Mouse (Mus musculus) liver, embryonic 15.5 days (tissue): Measurements from ENCODE around the gene Ttc39b. TPM values are rescaled to one million over a fixed set of nuclear protein-coding genes. Genes with fewer than 3 reads are reported as not detected.

ENCODE experiments used
- ATAC-seq: fragments of 200-750 bp; cut with Nextera tagmentation; 2 replicates; pipeline ENCODE4 v1.8.0; 2017; ENCODE audit warnings: moderate number of reproducible peaks, mild to moderate bottlenecking, moderate library complexity; ENCODE audit not compliant: insufficient read depth
- H3K27ac ChIP-seq: fragments of 300-500 bp; sonication (generic); replicated peaks from 2 replicates; pipeline ENCODE4 v1.5.1; 2015; ENCODE audit warnings: mild to moderate bottlenecking, inconsistent platforms
- H3K27me3 ChIP-seq: fragments of 300-500 bp; sonication (generic); 2 replicates; pipeline ENCODE4 v1.6.1; 2015; ENCODE audit warnings: mild to moderate bottlenecking, inconsistent platforms
- H3K36me3 ChIP-seq: fragments of 300-500 bp; sonication (generic); replicated peaks from 2 replicates; pipeline ENCODE4 v1.6.1; 2015; ENCODE audit warnings: moderate library complexity, mild to moderate bottlenecking, inconsistent platforms
- H3K4me1 ChIP-seq: fragments of 300-500 bp; sonication (generic); replicated peaks from 2 replicates; pipeline ENCODE4 v1.6.1; 2015; ENCODE audit warnings: inconsistent platforms
- H3K4me2 ChIP-seq: fragments of 300-500 bp; sonication (generic); 2 replicates; pipeline ENCODE4 v1.6.1; 2015; ENCODE audit warnings: moderate library complexity, mild to moderate bottlenecking, inconsistent platforms
- H3K4me3 ChIP-seq: fragments of 300-500 bp; sonication (generic); replicated peaks from 2 replicates; pipeline ENCODE4 v1.5.1; 2015; ENCODE audit warnings: mild to moderate bottlenecking, inconsistent platforms
- H3K9ac ChIP-seq: fragments of 300-500 bp; sonication (generic); 2 replicates; pipeline ENCODE4 v1.6.1; 2015; ENCODE audit warnings: moderate library complexity, mild to moderate bottlenecking, inconsistent platforms
- H3K9me3 ChIP-seq: fragments of 300-500 bp; sonication (generic); replicated peaks from 2 replicates; pipeline ENCODE4 v1.6.1; 2016; ENCODE audit warnings: inconsistent platforms
- WGBS: fragments of 180-500 bp; shearing (Covaris S2); methylation state at CpG from one replicate; pipeline ENCODE4 v1.1.7; 2015; ENCODE audit warnings: mixed read lengths; ENCODE audit not compliant: insufficient replicate concordance; 5-methylcytosine and 5-hydroxymethylcytosine counted together
- polyA plus RNA-seq: library from polyadenylated mRNA; unstranded; fragments of >200 nt; fragmentation: Nextera tagmentation; extraction: Ambion mirVana; gene quantifications from 2 replicates; pipeline ENCODE4 v1.2.1, GENCODE M21; 2015

Gene Ttc39b
- polyA plus RNA-seq, 1 experiment from 2014 or later = 1.8 TPM

DNA sequence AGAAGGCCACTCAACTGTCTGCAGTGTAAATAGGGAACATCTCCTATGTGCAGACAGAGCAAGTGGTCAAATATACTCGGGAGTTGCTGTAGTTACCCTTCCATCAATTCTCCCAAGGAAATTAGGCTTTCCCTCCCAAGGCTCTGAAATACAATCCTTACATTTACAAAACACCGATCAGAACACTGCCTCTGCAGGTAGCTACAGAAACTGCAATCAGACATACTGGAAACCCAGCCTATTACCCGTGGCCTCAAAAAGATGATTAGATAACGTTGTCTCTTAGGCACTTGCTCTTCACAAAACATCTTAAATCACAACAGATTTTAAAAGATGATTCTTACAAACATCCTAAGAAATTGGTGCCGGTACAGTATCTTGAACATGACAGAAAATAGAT is 99.8 kb downstream of the Ttc39b start:
- Histone ChIP-seq H3K4me2 (no peak overlapping the region), H3K36me3 (no peaks in the 10 kb centered on the region), H3K27ac (no peak overlapping the region), H3K27me3 (no peaks in the 10 kb centered on the region), H3K9ac (no peak overlapping the region), H3K4me3 (no peak overlapping the region), H3K9me3 (no peaks in the 10 kb centered on the region), H3K4me1 (no peaks in the 10 kb centered on the region)
- no peak for ATAC-seq
- 29% methylated on average over 5 of the region's 5 CpGs for WGBS

DNA sequence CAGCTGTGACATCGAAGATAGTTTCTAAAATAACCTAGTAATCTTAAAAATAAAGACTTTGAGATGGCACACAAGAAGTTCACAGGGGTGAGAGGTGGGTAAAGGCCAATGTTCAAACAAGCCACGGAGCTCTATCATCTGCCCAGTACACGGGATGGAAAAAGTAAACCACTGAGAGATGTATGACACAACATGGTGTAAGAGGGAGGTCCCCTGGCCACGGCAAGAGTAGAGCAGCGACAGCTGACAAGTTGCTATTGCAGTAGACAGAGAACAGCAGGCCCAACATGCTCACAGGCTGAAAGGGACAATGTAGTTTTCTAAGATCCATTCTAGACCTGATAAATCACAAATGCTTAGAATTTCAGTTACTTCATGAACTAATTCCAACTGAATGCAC is 100.9 kb downstream of the Ttc39b start:
- no peak overlapping the region for H3K4me3 ChIP-seq
- no peaks in the 10 kb centered on the region for H3K27me3 ChIP-seq
- no peak overlapping the region for H3K27ac ChIP-seq
- H3K4me2 ChIP-seq = no peak overlapping the region
- no peak for ATAC-seq
- H3K36me3 ChIP-seq = no peaks in the 10 kb centered on the region
- no peak overlapping the region for H3K9ac ChIP-seq
- WGBS = 59% methylated on average over 5 of the region's 5 CpGs
- no peaks in the 10 kb centered on the region for H3K4me1 ChIP-seq
- H3K9me3 ChIP-seq = no peaks in the 10 kb centered on the region

DNA sequence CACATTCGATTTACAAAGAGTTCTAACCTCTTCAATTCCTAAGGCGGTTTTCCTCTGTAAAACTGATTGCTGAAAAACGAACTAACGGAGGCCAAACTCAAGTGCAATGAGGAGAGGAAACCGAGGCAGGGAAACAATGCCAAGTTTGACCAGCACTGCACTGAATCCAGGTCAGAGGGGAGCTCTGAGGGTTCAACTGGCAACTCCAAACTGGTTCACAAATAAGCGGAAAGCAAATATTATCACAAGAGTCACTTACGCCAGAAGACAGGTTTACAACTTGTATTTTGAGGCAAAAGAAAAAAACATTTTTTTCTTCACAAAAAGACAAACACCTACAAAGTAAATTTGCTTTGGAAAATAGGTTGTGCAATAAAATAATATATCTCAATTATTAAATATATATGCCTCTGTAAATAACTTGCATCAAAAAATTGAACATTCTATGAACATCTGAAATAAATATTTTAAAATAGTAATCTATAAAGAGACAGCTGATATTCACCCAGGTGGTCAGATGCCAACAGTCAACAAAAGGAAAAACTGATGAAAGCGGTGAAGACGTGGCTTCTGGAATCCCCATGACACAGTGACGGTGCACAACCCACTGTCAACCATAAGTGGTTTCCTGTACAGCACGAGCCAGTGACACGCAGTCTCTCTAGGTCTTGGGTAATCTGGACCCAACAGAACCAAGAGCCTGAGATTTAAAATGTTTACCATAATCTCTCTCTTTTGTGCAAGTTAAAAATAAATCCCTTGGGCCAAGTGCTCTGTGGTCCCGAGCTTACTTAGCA is 103.1 kb downstream of the Ttc39b start:
- Histone ChIP-seq H3K27me3 (no peaks in the 10 kb centered on the region), H3K36me3 (no peaks in the 10 kb centered on the region), H3K9me3 (no peaks in the 10 kb centered on the region), H3K9ac (no peak overlapping the region), H3K4me3 (no peak overlapping the region), H3K27ac (no peak overlapping the region), H3K4me1 (no peaks in the 10 kb centered on the region), H3K4me2 (no peak overlapping the region)
- ATAC-seq = no peak
- 55% methylated on average over 13 of the region's 13 CpGs for WGBS

DNA sequence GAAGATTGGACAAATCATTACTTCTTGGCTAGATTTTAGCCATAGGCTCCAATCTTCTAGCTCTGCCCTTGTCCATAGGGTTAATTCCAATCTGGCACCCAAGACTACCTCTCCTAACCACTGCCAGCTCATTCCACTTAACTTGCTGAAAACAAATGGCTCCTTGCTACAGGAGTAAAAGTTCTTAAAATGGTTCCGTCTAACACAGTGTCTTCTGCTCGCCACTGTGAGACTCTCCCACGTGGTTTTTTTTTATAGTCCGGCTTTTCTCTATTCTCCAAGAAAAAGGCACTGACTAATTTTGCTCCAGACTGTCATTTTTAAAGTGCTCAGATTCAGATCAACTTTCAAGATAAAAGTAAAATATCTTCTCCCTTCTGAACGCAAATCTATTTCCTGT is 104.8 kb downstream of the Ttc39b start:
- H3K4me2 ChIP-seq = no peak overlapping the region
- no peaks in the 10 kb centered on the region for H3K9me3 ChIP-seq
- no peaks in the 10 kb centered on the region for H3K36me3 ChIP-seq
- no peaks in the 10 kb centered on the region for H3K27me3 ChIP-seq
- H3K4me3 ChIP-seq = no peak overlapping the region
- no peak for ATAC-seq
- no peak overlapping the region for H3K27ac ChIP-seq
- no peaks in the 10 kb centered on the region for H3K4me1 ChIP-seq
- WGBS = 60% methylated on average over 5 of the region's 5 CpGs
- H3K9ac ChIP-seq = no peak overlapping the region

DNA sequence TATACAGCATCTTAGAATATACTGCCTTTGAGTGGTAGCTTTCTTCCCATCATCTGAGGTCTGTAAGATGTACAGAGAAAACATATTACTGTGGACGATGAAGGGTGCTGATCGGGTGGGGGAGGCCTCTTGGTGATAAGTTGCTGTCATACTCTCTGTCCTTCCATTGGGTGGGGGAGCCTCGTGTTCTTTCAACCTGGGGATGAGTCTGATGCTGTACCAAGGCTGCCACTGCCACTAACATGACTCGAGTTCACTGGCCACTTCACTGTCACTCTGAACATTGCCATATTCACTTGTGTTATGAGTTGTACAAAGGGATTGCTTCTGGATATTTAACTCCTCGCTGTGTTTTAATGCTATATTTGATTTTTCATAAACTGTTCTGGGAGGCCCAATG is 106.9 kb downstream of the Ttc39b start:
- no peaks in the 10 kb centered on the region for H3K36me3 ChIP-seq
- no peaks in the 10 kb centered on the region for H3K27me3 ChIP-seq
- WGBS = 56% methylated on average over 5 of the region's 5 CpGs
- H3K4me2 ChIP-seq = no peak overlapping the region
- no peaks in the 10 kb centered on the region for H3K9me3 ChIP-seq
- H3K9ac ChIP-seq = no peak overlapping the region
- H3K27ac ChIP-seq = no peak overlapping the region
- ATAC-seq = no peak
- H3K4me1 ChIP-seq = no peaks in the 10 kb centered on the region
- H3K4me3 ChIP-seq = no peak overlapping the region

DNA sequence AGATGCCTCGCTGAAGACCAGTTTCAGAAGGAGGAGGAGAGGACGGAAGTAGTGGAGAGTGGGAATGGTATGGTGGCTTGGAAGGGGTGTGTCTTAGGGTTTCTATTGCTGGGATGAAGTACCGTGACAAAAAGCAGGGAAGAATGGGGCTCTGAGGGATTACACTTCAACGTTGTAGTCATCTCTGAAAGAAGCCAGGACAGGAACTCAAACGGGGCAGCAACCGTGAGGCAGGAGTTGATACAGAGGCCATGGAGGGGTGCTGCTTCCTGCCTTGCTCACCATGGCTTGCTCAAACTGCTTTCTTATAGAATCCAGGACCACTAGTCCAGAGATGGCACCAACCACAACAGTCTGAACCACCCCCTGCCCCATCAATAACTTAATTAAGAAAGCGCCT is 107.7 kb downstream of the Ttc39b start:
- no peaks in the 10 kb centered on the region for H3K27me3 ChIP-seq
- ATAC-seq = no peak
- H3K9me3 ChIP-seq = no peaks in the 10 kb centered on the region
- H3K4me1 ChIP-seq = no peaks in the 10 kb centered on the region
- H3K4me3 ChIP-seq = no peak overlapping the region
- no peaks in the 10 kb centered on the region for H3K36me3 ChIP-seq
- H3K9ac ChIP-seq = no peak overlapping the region
- 63% methylated on average over 7 of the region's 7 CpGs for WGBS
- H3K27ac ChIP-seq = no peak overlapping the region
- no peak overlapping the region for H3K4me2 ChIP-seq

DNA sequence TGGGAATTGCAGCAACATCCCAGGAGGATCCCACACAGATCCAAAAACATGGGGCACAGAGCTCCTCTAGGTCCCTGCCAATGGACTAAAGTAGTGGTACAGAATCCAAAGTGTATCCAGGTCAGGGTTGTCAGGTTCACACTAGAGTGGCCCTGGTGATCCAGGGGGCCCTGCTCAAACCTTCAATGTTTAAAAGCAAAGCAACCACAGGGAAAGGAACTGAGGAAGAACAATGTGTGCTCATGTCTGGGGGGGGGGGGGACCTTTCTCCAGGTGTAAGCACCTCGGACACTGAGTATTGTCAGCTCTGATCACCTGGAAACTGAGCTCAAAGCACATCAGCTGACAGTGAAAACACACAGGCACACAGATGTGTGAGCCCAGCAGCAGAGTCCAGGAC is 108.3 kb downstream of the Ttc39b start:
- Histone ChIP-seq H3K27me3 (no peaks in the 10 kb centered on the region), H3K9me3 (no peaks in the 10 kb centered on the region), H3K4me2 (no peak overlapping the region), H3K9ac (no peak overlapping the region), H3K27ac (no peak overlapping the region), H3K36me3 (no peaks in the 10 kb centered on the region), H3K4me3 (no peak overlapping the region), H3K4me1 (no peaks in the 10 kb centered on the region)
- 63% methylated on average over 1 of the region's 1 CpGs for WGBS
- ATAC-seq = no peak

DNA sequence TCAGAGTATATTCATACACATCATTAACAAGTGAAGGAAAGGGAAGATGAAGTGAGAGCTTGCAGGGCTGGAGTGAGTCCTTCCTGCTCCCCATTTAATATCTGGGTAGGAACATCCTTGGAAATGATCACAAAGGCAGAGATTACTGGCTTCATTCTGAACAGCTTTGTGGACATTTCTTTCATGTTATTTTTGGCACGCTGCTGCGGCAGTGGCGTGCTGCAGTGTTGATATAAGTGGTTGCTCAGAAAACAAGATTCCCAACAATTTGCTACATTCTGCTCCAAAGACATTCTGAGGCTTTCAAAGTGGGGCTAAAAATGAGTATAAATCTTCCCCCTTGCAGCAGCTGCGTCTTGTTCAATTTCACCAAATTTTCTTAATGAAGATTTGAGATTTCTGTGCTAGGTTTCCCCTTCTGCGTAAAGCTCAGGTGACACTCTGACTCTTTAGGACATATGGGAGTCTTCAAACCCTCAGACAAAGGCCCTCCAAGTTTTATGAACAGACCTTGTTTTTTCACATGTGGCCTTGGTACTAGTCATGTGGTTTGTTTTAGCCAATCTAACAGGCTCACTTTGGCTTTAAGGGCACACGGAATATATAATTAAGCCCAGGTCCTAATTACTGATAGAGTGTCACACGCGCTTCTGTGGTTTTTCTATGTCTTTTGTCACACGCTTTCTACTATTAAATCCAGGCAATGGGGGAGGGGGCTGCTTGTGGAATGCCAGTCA is 109.1 kb downstream of the Ttc39b start:
- no peak overlapping the region for H3K4me3 ChIP-seq
- ATAC-seq = no peak
- H3K27ac ChIP-seq = no peak overlapping the region
- 69% methylated on average over 9 of the region's 9 CpGs for WGBS
- no peaks in the 10 kb centered on the region for H3K4me1 ChIP-seq
- H3K27me3 ChIP-seq = no peaks in the 10 kb centered on the region
- no peak overlapping the region for H3K4me2 ChIP-seq
- no peaks in the 10 kb centered on the region for H3K36me3 ChIP-seq
- H3K9ac ChIP-seq = no peak overlapping the region
- H3K9me3 ChIP-seq = no peaks in the 10 kb centered on the region

DNA sequence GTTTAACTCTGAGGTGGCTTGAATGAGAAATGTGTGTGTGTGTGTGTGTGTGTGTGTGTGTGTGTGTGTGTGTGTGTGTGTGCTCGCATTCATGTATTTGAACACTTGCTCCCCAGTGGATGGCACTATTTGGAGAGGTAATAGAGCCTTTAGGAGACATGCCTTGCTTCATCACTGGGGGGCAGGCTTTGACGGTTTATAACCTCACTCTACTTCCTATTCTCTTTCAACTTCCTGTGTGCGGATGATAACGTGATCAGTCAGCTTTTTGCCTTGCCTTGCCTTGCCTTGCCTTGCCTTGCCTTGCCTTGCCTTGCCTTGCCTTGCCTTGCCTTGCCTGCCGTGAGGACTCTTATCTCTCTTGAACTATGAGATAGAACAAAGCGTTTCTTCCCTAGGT is 110.3 kb downstream of the Ttc39b start:
- Histone ChIP-seq H3K4me1 (no peaks in the 10 kb centered on the region), H3K9ac (no peak overlapping the region), H3K4me3 (no peak overlapping the region), H3K27me3 (no peaks in the 10 kb centered on the region), H3K9me3 (no peaks in the 10 kb centered on the region), H3K4me2 (no peak overlapping the region), H3K36me3 (no peaks in the 10 kb centered on the region), H3K27ac (no peak overlapping the region)
- WGBS = 33% methylated on average over 6 of the region's 6 CpGs
- ATAC-seq = no peak

DNA sequence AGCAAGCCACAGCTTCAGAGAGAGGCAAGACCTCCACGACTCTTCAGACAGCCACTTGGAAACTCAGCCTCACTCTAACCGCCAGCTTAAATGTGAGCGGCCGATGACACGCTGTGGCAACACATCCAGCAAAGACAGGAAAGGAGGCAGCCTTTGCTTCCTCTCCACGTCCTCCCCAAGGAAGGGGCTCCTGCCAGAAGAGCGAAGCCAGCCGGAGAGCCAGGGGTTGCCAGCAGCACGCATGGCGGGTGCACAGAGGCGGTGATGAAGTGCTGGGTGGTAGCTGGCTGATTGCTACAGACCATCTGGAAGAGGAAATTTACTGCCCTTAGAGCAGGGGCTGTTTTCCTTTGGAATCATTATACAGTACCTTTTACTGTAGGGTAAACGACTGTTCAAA is 112.3 kb downstream of the Ttc39b start:
- Histone ChIP-seq H3K9ac (no peak overlapping the region), H3K27me3 (no peaks in the 10 kb centered on the region), H3K4me3 (no peak overlapping the region), H3K27ac (no peak overlapping the region), H3K4me1 (no peaks in the 10 kb centered on the region), H3K9me3 (no peaks in the 10 kb centered on the region), H3K4me2 (no peak overlapping the region), H3K36me3 (no peaks in the 10 kb centered on the region)
- WGBS = 22% methylated on average over 12 of the region's 12 CpGs
- no peak for ATAC-seq

DNA sequence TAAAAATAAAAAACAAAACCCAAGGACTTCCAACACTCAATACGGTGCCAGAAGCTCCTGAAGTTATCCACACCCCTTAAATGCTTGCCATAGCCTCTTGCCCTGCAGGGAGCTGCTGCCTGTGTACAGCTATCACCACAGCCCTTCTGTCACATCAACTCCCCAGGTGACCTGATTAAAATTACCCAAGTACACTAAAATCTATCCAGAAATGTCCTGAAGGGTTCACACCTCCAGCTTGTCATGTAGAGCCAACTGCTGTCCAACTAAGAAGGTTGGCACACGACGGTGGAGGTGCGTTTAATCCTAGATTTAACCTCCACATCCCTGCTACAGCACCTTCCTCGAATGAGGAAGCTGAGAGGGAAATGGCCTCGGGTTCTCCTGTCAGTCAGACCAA is 113.6 kb downstream of the Ttc39b start:
- no peaks in the 10 kb centered on the region for H3K27me3 ChIP-seq
- H3K4me2 ChIP-seq = no peak overlapping the region
- 48% methylated on average over 6 of the region's 6 CpGs for WGBS
- no peaks in the 10 kb centered on the region for H3K4me1 ChIP-seq
- H3K9ac ChIP-seq = no peak overlapping the region
- ATAC-seq = no peak
- no peaks in the 10 kb centered on the region for H3K36me3 ChIP-seq
- no peak overlapping the region for H3K4me3 ChIP-seq
- H3K27ac ChIP-seq = no peak overlapping the region
- no peaks in the 10 kb centered on the region for H3K9me3 ChIP-seq
